Mouse (Mus musculus) neural tube, embryonic 14.5 days (tissue): ENCODE results near the gene Gm20388. TPM values are rescaled to one million over a fixed set of nuclear protein-coding genes. Genes with fewer than 3 reads are reported as not detected.

Source experiments
- ATAC-seq: fragments of 200-750 bp; cut with Nextera tagmentation; 2 replicates; pipeline ENCODE4 v1.8.0; 2017; ENCODE audit warnings: low read depth, mild to moderate bottlenecking, moderate TSS enrichment, moderate library complexity
- H3K27ac ChIP-seq: fragments of 300-500 bp; sonication (generic); 2 replicates; pipeline ENCODE4 v1.5.1; 2014; ENCODE audit warnings: low read depth, mild to moderate bottlenecking, control low read depth, low read length, moderate library complexity, mixed read lengths
- H3K27me3 ChIP-seq: fragments of 300-500 bp; sonication (generic); 2 replicates; pipeline ENCODE4 v1.6.1; 2014; ENCODE audit warnings: low read length; ENCODE audit not compliant: control insufficient read depth, insufficient read depth
- H3K36me3 ChIP-seq: fragments of 300-500 bp; sonication (generic); 2 replicates; pipeline ENCODE4 v1.6.1; 2014; ENCODE audit warnings: low read length, mixed read lengths; ENCODE audit not compliant: control insufficient read depth, insufficient read depth
- H3K4me1 ChIP-seq: fragments of 300-500 bp; sonication (generic); 2 replicates; pipeline ENCODE4 v1.6.1; 2014; ENCODE audit warnings: low read length; ENCODE audit not compliant: control insufficient read depth, insufficient read depth
- H3K4me2 ChIP-seq: fragments of 300-500 bp; sonication (generic); 2 replicates; pipeline ENCODE4 v1.6.1; 2014; ENCODE audit warnings: mild to moderate bottlenecking, low read depth, low read length, control low read depth
- H3K4me3 ChIP-seq: fragments of 300-500 bp; sonication (generic); 2 replicates; pipeline ENCODE4 v1.5.1; 2014; ENCODE audit warnings: low read depth, low read length, control low read depth, mixed read lengths
- H3K9ac ChIP-seq: fragments of 300-500 bp; sonication (generic); replicated peaks from 2 replicates; pipeline ENCODE4 v1.6.1; 2014; ENCODE audit warnings: low read depth, mild to moderate bottlenecking, control low read depth, low read length, mixed read lengths
- H3K9me3 ChIP-seq: fragments of 300-500 bp; sonication (generic); 2 replicates; pipeline ENCODE4 v1.6.1; 2016; ENCODE audit warnings: low read length; ENCODE audit not compliant: control insufficient read depth
- WGBS: fragments of 180-500 bp; shearing (Covaris S2); extraction: QIAGEN DNeasy Blood & Tissue Kit; methylation state at CpG from one replicate; pipeline ENCODE4 v1.1.7; 2014; 5-methylcytosine and 5-hydroxymethylcytosine counted together
- polyA plus RNA-seq: library from polyadenylated mRNA; unstranded; fragments of >200 nt; fragmentation: Nextera tagmentation; extraction: Ambion mirVana; gene quantifications from 2 replicates; pipeline ENCODE4 v1.2.1, GENCODE M21; 2014

Gm20388 gene
- polyA plus RNA-seq, 1 experiment from 2014 or later = 10.3 TPM

- no peak overlapping the region for H3K4me3 ChIP-seq
- no peak overlapping the region for H3K4me2 ChIP-seq
- no peak overlapping the region for H3K27ac ChIP-seq
- H3K27me3 ChIP-seq = no peaks in the 10 kb centered on the region
- no peaks in the 10 kb centered on the region for H3K9me3 ChIP-seq
- 88% methylated on average over 11 of the region's 11 CpGs for WGBS
- ATAC-seq = no peak
- H3K4me1 ChIP-seq = peaks cover 5% of the 10 kb centered on the region; the same call in 1 of the 2 replicates
- H3K9ac ChIP-seq = no peak overlapping the region
- no peaks in the 10 kb centered on the region for H3K36me3 ChIP-seq
Observed at GRCm38 (mm10) chr8:123134149-123134713, 3223.6 kb downstream of the Gm20388 start.

- WGBS = 12% methylated on average over 7 of the region's 7 CpGs
- no peak overlapping the region for H3K9ac ChIP-seq
- no peak for ATAC-seq
- peaks cover 5% of the 10 kb centered on the region; the same call in 1 of the 2 replicates for H3K4me1 ChIP-seq
- no peaks in the 10 kb centered on the region for H3K9me3 ChIP-seq
- no peak overlapping the region for H3K27ac ChIP-seq
- no peaks in the 10 kb centered on the region for H3K27me3 ChIP-seq
- H3K36me3 ChIP-seq = no peaks in the 10 kb centered on the region
- H3K4me2 ChIP-seq = no peak overlapping the region
- H3K4me3 ChIP-seq = no peak overlapping the region
Observed at GRCm38 (mm10) chr8:123135406-123135805, 3224.8 kb downstream of the Gm20388 start.

GRCm38 (mm10) chr8:123135806-123136205 is 3225.2 kb downstream of the Gm20388 start:
- H3K4me1 ChIP-seq = peaks cover 5% of the 10 kb centered on the region; the same call in 1 of the 2 replicates

GRCm38 (mm10) chr8:123136287-123136686 is 3225.6 kb downstream of the Gm20388 start:
- H3K27me3 ChIP-seq = no peaks in the 10 kb centered on the region
- H3K9me3 ChIP-seq = no peaks in the 10 kb centered on the region
- H3K9ac ChIP-seq = no peak overlapping the region
- no peak for ATAC-seq
- no peaks in the 10 kb centered on the region for H3K36me3 ChIP-seq
- no peak overlapping the region for H3K4me2 ChIP-seq
- H3K4me1 ChIP-seq = peaks cover 5% of the 10 kb centered on the region; the same call in 1 of the 2 replicates
- H3K4me3 ChIP-seq = no peak overlapping the region
- H3K27ac ChIP-seq = no peak overlapping the region
- 82% methylated on average over 9 of the region's 9 CpGs for WGBS

More at GRCm38 (mm10) chr8:123135806-123136205, 3225.2 kb downstream of the Gm20388 start:
- Histone ChIP-seq H3K9ac (no peak overlapping the region), H3K4me3 (no peak overlapping the region), H3K36me3 (no peaks in the 10 kb centered on the region), H3K4me2 (no peak overlapping the region), H3K27ac (no peak overlapping the region), H3K9me3 (no peaks in the 10 kb centered on the region), H3K27me3 (no peaks in the 10 kb centered on the region)
- no peak for ATAC-seq
- 49% methylated on average over 9 of the region's 9 CpGs for WGBS

GRCm38 (mm10) chr8:123137645-123138077 is 3227.0 kb downstream of the Gm20388 start:
- ATAC-seq = peak; percentile 66; the same call in 1 of the 2 replicates
- H3K4me1 ChIP-seq = peaks cover 5% of the 10 kb centered on the region; the same call in 1 of the 2 replicates
- H3K9ac ChIP-seq = no peak overlapping the region
- no peak overlapping the region for H3K27ac ChIP-seq
- no peak overlapping the region for H3K4me2 ChIP-seq
- H3K9me3 ChIP-seq = no peaks in the 10 kb centered on the region
- H3K4me3 ChIP-seq = no peak overlapping the region
- WGBS = 18% methylated on average over 2 of the region's 2 CpGs
- no peaks in the 10 kb centered on the region for H3K36me3 ChIP-seq
- no peaks in the 10 kb centered on the region for H3K27me3 ChIP-seq

GRCm38 (mm10) chr8:123138741-123139140 is 3228.1 kb downstream of the Gm20388 start:
- no peak for ATAC-seq
- Histone ChIP-seq H3K27me3 (no peaks in the 10 kb centered on the region), H3K27ac (no peak overlapping the region), H3K9ac (no peak overlapping the region), H3K4me1 (peaks cover 5% of the 10 kb centered on the region; the same call in 1 of the 2 replicates), H3K9me3 (no peaks in the 10 kb centered on the region), H3K36me3 (no peaks in the 10 kb centered on the region), H3K4me3 (no peak overlapping the region), H3K4me2 (no peak overlapping the region)
- WGBS = 63% methylated on average over 4 of the region's 4 CpGs

GRCm38 (mm10) chr8:123141741-123142462 is 3231.3 kb downstream of the Gm20388 start:
- no peaks in the 10 kb centered on the region for H3K36me3 ChIP-seq
- H3K9me3 ChIP-seq = no peaks in the 10 kb centered on the region
- H3K27me3 ChIP-seq = no peaks in the 10 kb centered on the region
- no peak overlapping the region for H3K4me2 ChIP-seq
- H3K27ac ChIP-seq = no peak overlapping the region
- ATAC-seq = no peak
- 75% methylated on average over 14 of the region's 14 CpGs for WGBS
- H3K4me3 ChIP-seq = no peak overlapping the region
- H3K9ac ChIP-seq = no peak overlapping the region
- no peaks in the 10 kb centered on the region for H3K4me1 ChIP-seq

- Histone ChIP-seq H3K4me2 (no peak overlapping the region), H3K36me3 (no peaks in the 10 kb centered on the region), H3K27me3 (no peaks in the 10 kb centered on the region), H3K4me1 (no peaks in the 10 kb centered on the region), H3K27ac (no peak overlapping the region), H3K4me3 (no peak overlapping the region), H3K9me3 (no peaks in the 10 kb centered on the region), H3K9ac (no peak overlapping the region)
- ATAC-seq = no peak
- 56% methylated on average over 6 of the region's 6 CpGs for WGBS
Observed at GRCm38 (mm10) chr8:123145279-123145678, 3234.6 kb downstream of the Gm20388 start.

GRCm38 (mm10) chr8:123146390-123146789 is 3235.7 kb downstream of the Gm20388 start:
- no peaks in the 10 kb centered on the region for H3K36me3 ChIP-seq
- H3K27ac ChIP-seq = no peak overlapping the region
- no peaks in the 10 kb centered on the region for H3K9me3 ChIP-seq
- no peak overlapping the region for H3K9ac ChIP-seq
- H3K4me1 ChIP-seq = no peaks in the 10 kb centered on the region
- H3K4me3 ChIP-seq = no peak overlapping the region
- no peak for ATAC-seq
- no peaks in the 10 kb centered on the region for H3K27me3 ChIP-seq
- 80% methylated on average over 7 of the region's 7 CpGs for WGBS
- no peak overlapping the region for H3K4me2 ChIP-seq
